8 mouse cellular contexts compared by ENCODE assay signal in genomic region chr5:137338256-137338655, GRCm38 (mm10). TPM values are rescaled to one million over a fixed set of nuclear protein-coding genes. Genes with fewer than 3 reads are reported as not detected.
DNase-seq lines count a peak whose midpoint lies in the region; ATAC-seq and TF ChIP-seq lines count a peak whose summit lies in the region.

No protein-coding gene starts in this region.

- peak; percentile 89 for DNase-seq in 3134 (ENCODE audit: extremely low read depth, insufficient read length, low spot score)
- peak; percentile 89 to 91 for DNase-seq in heart, adult 9 months (ENCODE audit: low spot score in 2 of 2)
- DNase-seq in limb, embryonic 14.5 days (ENCODE audit: low spot score): peak; percentile 92
- peak; percentile 67 to 92 for DNase-seq in spleen, postnatal 10 days (ENCODE audit: low spot score in 2 of 2)

- no peak for TF ChIP-seq CTCF in bone marrow macrophage, adult 2 months (IDR thresholded peaks at IDR 0.05; ENCODE audit: low read depth, low read length)

- H3K36me3 ChIP-seq in embryonic facial prominence, embryonic 15.5 days: no peaks in the 10 kb centered on the region
- H3K36me3 ChIP-seq in kidney, embryonic 14.5 days (ENCODE audit: control insufficient read depth, insufficient read depth, low read length): no peaks in the 10 kb centered on the region
- no peaks in the 10 kb centered on the region for H3K36me3 ChIP-seq in limb, embryonic 14.5 days (ENCODE audit: control insufficient read depth, insufficient read depth, low read length)
- no peaks in the 10 kb centered on the region for H3K36me3 ChIP-seq in midbrain, embryonic 16.5 days (ENCODE audit: control insufficient read depth, insufficient read depth, low read length)

- peaks cover 10% of the 10 kb centered on the region; the same call in 1 of the 2 replicates for H3K4me1 ChIP-seq in bone marrow macrophage, adult 2 months (ENCODE audit: control insufficient read depth, insufficient read depth, low read length)
- H3K4me1 ChIP-seq in embryonic facial prominence, embryonic 15.5 days: peaks cover 13% of the 10 kb centered on the region
- peaks cover 25% of the 10 kb centered on the region for H3K4me1 ChIP-seq in kidney, embryonic 14.5 days (ENCODE audit: control insufficient read depth, insufficient read depth, low read length)
- H3K4me1 ChIP-seq in limb, embryonic 14.5 days (ENCODE audit: control insufficient read depth, insufficient read depth, low read length): peaks cover 16% of the 10 kb centered on the region
- H3K4me1 ChIP-seq in midbrain, embryonic 16.5 days (ENCODE audit: control insufficient read depth, insufficient read depth, low read length): peaks cover 21% of the 10 kb centered on the region

- H3K27ac ChIP-seq in bone marrow macrophage, adult 2 months (ENCODE audit: insufficient read depth, low read depth, low read length): peak overlapping the region; percentile 48; the same call in 1 of the 2 replicates
- H3K27ac ChIP-seq in embryonic facial prominence, embryonic 15.5 days (replicated peaks): peak overlapping the region; percentile 89
- H3K27ac ChIP-seq in kidney, embryonic 14.5 days (ENCODE audit: low read depth, low read length): peak overlapping the region; percentile 83
- H3K27ac ChIP-seq in limb, embryonic 14.5 days (replicated peaks; ENCODE audit: low read depth, low read length): peak overlapping the region; percentile 78
- H3K27ac ChIP-seq in midbrain, embryonic 16.5 days (ENCODE audit: low read length): peak overlapping the region; percentile 82

- no peaks in the 10 kb centered on the region for H3K9me3 ChIP-seq in embryonic facial prominence, embryonic 15.5 days (replicated peaks)
- H3K9me3 ChIP-seq in kidney, embryonic 14.5 days (ENCODE audit: control insufficient read depth, low read length): no peaks in the 10 kb centered on the region
- H3K9me3 ChIP-seq in limb, embryonic 14.5 days (ENCODE audit: control insufficient read depth, low read length): no peaks in the 10 kb centered on the region
- H3K9me3 ChIP-seq in midbrain, embryonic 16.5 days (replicated peaks; ENCODE audit: control insufficient read depth, low read length, poor library complexity, severe bottlenecking): no peaks in the 10 kb centered on the region

- no peak for TF ChIP-seq POLR2A in bone marrow macrophage, adult 2 months (IDR thresholded peaks at IDR 0.05; ENCODE audit: borderline replicate concordance, low read depth, low read length)
- TF ChIP-seq POLR2A in limb, embryonic 14.5 days (IDR thresholded peaks at IDR 0.05; ENCODE audit: borderline replicate concordance, extremely low read depth, insufficient read depth, insufficient read length): peak; percentile 51; the same call in 1 of the 2 replicates

- peak overlapping the region; percentile 76 for H3K4me2 ChIP-seq in embryonic facial prominence, embryonic 15.5 days (replicated peaks)
- H3K4me2 ChIP-seq in kidney, embryonic 14.5 days (replicated peaks; ENCODE audit: low read depth, low read length): peak overlapping the region; percentile 64
- H3K4me2 ChIP-seq in limb, embryonic 14.5 days (replicated peaks; ENCODE audit: low read depth, low read length, severe bottlenecking): peak overlapping the region; percentile 91
- peak overlapping the region; percentile 93 for H3K4me2 ChIP-seq in midbrain, embryonic 16.5 days (ENCODE audit: low read length)

- peak; percentile 82 for ATAC-seq in embryonic facial prominence, embryonic 15.5 days (ENCODE audit: insufficient number of reproducible peaks, low FRiP score, low TSS enrichment, low read depth)
- ATAC-seq in kidney, embryonic 14.5 days (ENCODE audit: low FRiP score, low TSS enrichment): peak; percentile 78
- ATAC-seq in limb, embryonic 14.5 days (ENCODE audit: low FRiP score, low read depth): peak; percentile 90
- peak; percentile 82 for ATAC-seq in midbrain, embryonic 16.5 days

- no peaks in the 10 kb centered on the region for H3K27me3 ChIP-seq in embryonic facial prominence, embryonic 15.5 days
- no peaks in the 10 kb centered on the region for H3K27me3 ChIP-seq in kidney, embryonic 14.5 days (ENCODE audit: control insufficient read depth, insufficient read depth, low read length)
- H3K27me3 ChIP-seq in limb, embryonic 14.5 days (ENCODE audit: control insufficient read depth, insufficient read depth, low read length): no peaks in the 10 kb centered on the region
- H3K27me3 ChIP-seq in midbrain, embryonic 16.5 days (ENCODE audit: control insufficient read depth, insufficient read depth, low read depth, low read length): no peaks in the 10 kb centered on the region

- H3K9ac ChIP-seq in embryonic facial prominence, embryonic 15.5 days: peak overlapping the region; percentile 51
- H3K9ac ChIP-seq in kidney, embryonic 14.5 days (ENCODE audit: low read depth, low read length): peak overlapping the region; percentile 61
- H3K9ac ChIP-seq in limb, embryonic 14.5 days (ENCODE audit: low read depth, low read length, severe bottlenecking): peak overlapping the region; percentile 67
- H3K9ac ChIP-seq in midbrain, embryonic 16.5 days (ENCODE audit: low read depth, low read length): peak overlapping the region; percentile 74

- under 1% methylated on average over 19 of the region's 19 CpGs for WGBS in embryonic facial prominence, embryonic 15.5 days
- WGBS in kidney, embryonic 14.5 days: under 1% methylated on average over 19 of the region's 19 CpGs
- WGBS in limb, embryonic 14.5 days: 2% methylated on average over 19 of the region's 19 CpGs
- under 1% methylated on average over 19 of the region's 19 CpGs for WGBS in midbrain, embryonic 16.5 days

- peak overlapping the region; percentile 60 for H3K4me3 ChIP-seq in bone marrow macrophage, adult 2 months (ENCODE audit: insufficient read depth, low read length)
- peak overlapping the region; percentile 45 for H3K4me3 ChIP-seq in embryonic facial prominence, embryonic 15.5 days (replicated peaks)
- H3K4me3 ChIP-seq in kidney, embryonic 14.5 days (ENCODE audit: low read length): peak overlapping the region; percentile 37
- H3K4me3 ChIP-seq in limb, embryonic 14.5 days (replicated peaks; ENCODE audit: low read length): peak overlapping the region; percentile 43
- H3K4me3 ChIP-seq in midbrain, embryonic 16.5 days (ENCODE audit: low read depth, low read length): peak overlapping the region; percentile 37

RNA-seq across cellular contexts. Expression of gene Slc12a9, which starts 4.9 kb away (rescaled TPM):
- 43.2 and 47.0 TPM in 2 replicates for polyA plus RNA-seq in bone marrow macrophage, adult 2 months (2012; ENCODE audit: insufficient read depth, insufficient read length, missing spikeins)
- 14.8 and 16.3 TPM in 2 replicates for polyA plus RNA-seq in embryonic facial prominence, embryonic 15.5 days (2015; fragmentation: Nextera tagmentation; extraction: Ambion mirVana)
- polyA plus RNA-seq in kidney, embryonic 14.5 days (2014; fragmentation: Nextera tagmentation; extraction: Ambion mirVana): 5.7 and 8.5 TPM in 2 replicates
- 20.2 and 26.1 TPM in 2 replicates for polyA plus RNA-seq in limb, embryonic 14.5 days (2012; rRNA removed)
- 8.0 and 11.9 TPM in 2 replicates for polyA plus RNA-seq in limb, embryonic 14.5 days (2014; fragmentation: Nextera tagmentation; extraction: Ambion mirVana)
- 26.8 and 27.3 TPM in 2 replicates for polyA plus RNA-seq in midbrain, embryonic 16.5 days (2015; fragmentation: Nextera tagmentation; extraction: Ambion mirVana)

RNA-seq across cellular contexts. Expression of gene Ephb4, which starts 11.7 kb away (rescaled TPM):
- 0.19 TPM in 1 of 2 replicates, not detected in the other for polyA plus RNA-seq in bone marrow macrophage, adult 2 months (2012; ENCODE audit: insufficient read depth, insufficient read length, missing spikeins)
- 60.2 and 66.1 TPM in 2 replicates for polyA plus RNA-seq in embryonic facial prominence, embryonic 15.5 days (2015; fragmentation: Nextera tagmentation; extraction: Ambion mirVana)
- 30.9 and 58.9 TPM in 2 replicates for polyA plus RNA-seq in kidney, embryonic 14.5 days (2014; fragmentation: Nextera tagmentation; extraction: Ambion mirVana)
- polyA plus RNA-seq in limb, embryonic 14.5 days (2012; rRNA removed): 102 and 125 TPM in 2 replicates
- 78.1 and 92.1 TPM in 2 replicates for polyA plus RNA-seq in limb, embryonic 14.5 days (2014; fragmentation: Nextera tagmentation; extraction: Ambion mirVana)
- 4.8 and 6.0 TPM in 2 replicates for polyA plus RNA-seq in midbrain, embryonic 16.5 days (2015; fragmentation: Nextera tagmentation; extraction: Ambion mirVana)

RNA-seq across cellular contexts. Expression of gene Trip6, which starts 24.1 kb away (rescaled TPM):
- polyA plus RNA-seq in bone marrow macrophage, adult 2 months (2012; ENCODE audit: insufficient read depth, insufficient read length, missing spikeins): 6.7 and 7.1 TPM in 2 replicates
- 112 and 117 TPM in 2 replicates for polyA plus RNA-seq in embryonic facial prominence, embryonic 15.5 days (2015; fragmentation: Nextera tagmentation; extraction: Ambion mirVana)
- polyA plus RNA-seq in kidney, embryonic 14.5 days (2014; fragmentation: Nextera tagmentation; extraction: Ambion mirVana): 52.7 and 62.5 TPM in 2 replicates
- 131 and 155 TPM in 2 replicates for polyA plus RNA-seq in limb, embryonic 14.5 days (2012; rRNA removed)
- 91.0 and 105 TPM in 2 replicates for polyA plus RNA-seq in limb, embryonic 14.5 days (2014; fragmentation: Nextera tagmentation; extraction: Ambion mirVana)
- polyA plus RNA-seq in midbrain, embryonic 16.5 days (2015; fragmentation: Nextera tagmentation; extraction: Ambion mirVana): 13.1 TPM in 2 replicates

RNA-seq across cellular contexts. Expression of gene Srrt, which starts 30.8 kb away (rescaled TPM):
- polyA plus RNA-seq in bone marrow macrophage, adult 2 months (2012; ENCODE audit: insufficient read depth, insufficient read length, missing spikeins): 172 and 177 TPM in 2 replicates
- polyA plus RNA-seq in embryonic facial prominence, embryonic 15.5 days (2015; fragmentation: Nextera tagmentation; extraction: Ambion mirVana): 124 TPM in 2 replicates
- polyA plus RNA-seq in kidney, embryonic 14.5 days (2014; fragmentation: Nextera tagmentation; extraction: Ambion mirVana): 104 and 141 TPM in 2 replicates
- polyA plus RNA-seq in limb, embryonic 14.5 days (2012; rRNA removed): 263 and 300 TPM in 2 replicates
- 104 and 109 TPM in 2 replicates for polyA plus RNA-seq in limb, embryonic 14.5 days (2014; fragmentation: Nextera tagmentation; extraction: Ambion mirVana)
- polyA plus RNA-seq in midbrain, embryonic 16.5 days (2015; fragmentation: Nextera tagmentation; extraction: Ambion mirVana): 97.2 and 103 TPM in 2 replicates

RNA-seq across cellular contexts. Expression of gene Ufsp1, which starts 43.8 kb away (rescaled TPM):
- 0.79 and 1.8 TPM in 2 replicates for polyA plus RNA-seq in bone marrow macrophage, adult 2 months (2012; ENCODE audit: insufficient read depth, insufficient read length, missing spikeins)
- 10.9 and 11.0 TPM in 2 replicates for polyA plus RNA-seq in embryonic facial prominence, embryonic 15.5 days (2015; fragmentation: Nextera tagmentation; extraction: Ambion mirVana)
- polyA plus RNA-seq in kidney, embryonic 14.5 days (2014; fragmentation: Nextera tagmentation; extraction: Ambion mirVana): 6.2 and 6.4 TPM in 2 replicates
- 10.4 and 10.5 TPM in 2 replicates for polyA plus RNA-seq in limb, embryonic 14.5 days (2012; rRNA removed)
- polyA plus RNA-seq in limb, embryonic 14.5 days (2014; fragmentation: Nextera tagmentation; extraction: Ambion mirVana): 9.8 and 10.2 TPM in 2 replicates
- 18.4 and 20.9 TPM in 2 replicates for polyA plus RNA-seq in midbrain, embryonic 16.5 days (2015; fragmentation: Nextera tagmentation; extraction: Ambion mirVana)

Comparison
In these comparisons a context has a peak if more than half of its experiments do, and no peak if none do; other contexts are left out.
1. Peak in every context shown above with its lines: DNase-seq, ATAC-seq, H3K4me3 ChIP-seq and H3K27ac ChIP-seq.